Mouse (Mus musculus) stomach, postnatal 0 days (tissue): ENCODE measurements around the gene Sectm1a. TPM values are rescaled to one million over a fixed set of nuclear protein-coding genes. Genes with fewer than 3 reads are reported as not detected.
"Not testable (repeated sequence)": the region's sequence is repeated elsewhere in the genome, so short reads cannot be mapped to it uniquely, and the experiment has no call there.

Experiments
- ATAC-seq: fragments of 200-750 bp; cut with Nextera tagmentation; 2 replicates; pipeline ENCODE4 v1.8.0; 2017; ENCODE audit not compliant: low FRiP score, low TSS enrichment
- DNase-seq: peaks from one replicate; pipeline ENCODE4 v3.0.0-alpha.2; 2016; ENCODE audit warnings: low spot score
- H3K27ac ChIP-seq: fragments of 300-500 bp; sonication (generic); replicated peaks from 2 replicates; pipeline ENCODE4 v1.5.1; 2014; ENCODE audit warnings: mild to moderate bottlenecking, control low read depth
- H3K27me3 ChIP-seq: fragments of 300-500 bp; sonication (generic); 2 replicates; pipeline ENCODE4 v1.6.1; 2014; ENCODE audit warnings: low read length; ENCODE audit not compliant: control insufficient read depth, insufficient read depth
- H3K36me3 ChIP-seq: fragments of 300-500 bp; sonication (generic); 2 replicates; pipeline ENCODE4 v1.6.1; 2014; ENCODE audit warnings: low read length, mixed read lengths; ENCODE audit not compliant: control insufficient read depth, insufficient read depth
- H3K4me1 ChIP-seq: fragments of 300-500 bp; sonication (generic); replicated peaks from 2 replicates; pipeline ENCODE4 v1.6.1; 2014; ENCODE audit warnings: antibody characterized with exemption; ENCODE audit not compliant: control insufficient read depth, insufficient read depth
- H3K4me2 ChIP-seq: fragments of 300-500 bp; sonication (generic); replicated peaks from 2 replicates; pipeline ENCODE4 v1.6.1; 2014; ENCODE audit warnings: low read depth, mild to moderate bottlenecking, control low read depth, moderate library complexity
- H3K4me3 ChIP-seq: fragments of 300-500 bp; sonication (generic); 2 replicates; pipeline ENCODE4 v1.5.1; 2014; ENCODE audit warnings: low read depth, low read length, control low read depth
- H3K9ac ChIP-seq: fragments of 300-500 bp; sonication (generic); 2 replicates; pipeline ENCODE4 v1.6.1; 2014; ENCODE audit warnings: mild to moderate bottlenecking, low read length, control low read depth, mixed read lengths
- H3K9me3 ChIP-seq: fragments of 300-500 bp; sonication (generic); 2 replicates; pipeline ENCODE4 v1.6.1; 2016; ENCODE audit warnings: low read length; ENCODE audit not compliant: control insufficient read depth
- CTCF ChIP-seq: IDR thresholded peaks from 2 replicates; pipeline ENCODE4 v1.5.1; 2016; ENCODE audit warnings: antibody characterized with exemption, low read depth, mild to moderate bottlenecking, moderate library complexity
- EP300 ChIP-seq: optimal IDR thresholded peaks from 2 replicates; pipeline ENCODE3; 2016; ENCODE audit warnings: antibody characterized with exemption
- WGBS: fragments of 180-500 bp; shearing (Covaris S2); extraction: QIAGEN DNeasy Blood & Tissue Kit; methylation state at CpG from one replicate; pipeline ENCODE4 v1.1.7; 2014; 5-methylcytosine and 5-hydroxymethylcytosine counted together
- polyA plus RNA-seq: library from polyadenylated mRNA; unstranded; fragments of >200 nt; fragmentation: Nextera tagmentation; extraction: Ambion mirVana; gene quantifications from 2 replicates; pipeline ENCODE4 v1.2.1, GENCODE M21; 2015

Gene Sectm1a
- polyA plus RNA-seq, 1 experiment from 2014 or later, result 11.8 TPM

GRCm38 (mm10) chr11:121086296-121086695 lies 5.3 kb upstream of the Sectm1a start:
- H3K4me3 ChIP-seq, result no peak overlapping the region
- 53% methylated on average over 4 of the region's 4 CpGs for WGBS
- H3K9ac ChIP-seq, result no peak overlapping the region
- no peaks in the 10 kb centered on the region for H3K4me1 ChIP-seq
- TF ChIP-seq CTCF (no peak), EP300 (no peak)
- ATAC-seq, result peak; percentile 48
- H3K36me3 ChIP-seq, result no peaks in the 10 kb centered on the region
- H3K27me3 ChIP-seq, result no peaks in the 10 kb centered on the region
- 0 out of 2 replicates have a peak overlapping the region, but pooled peaks have one; percentile 40 for H3K27ac ChIP-seq
- no peak overlapping the region for H3K4me2 ChIP-seq
- DNase-seq, result no peak
- no peaks in the 10 kb centered on the region for H3K9me3 ChIP-seq

GRCm38 (mm10) chr11:121085181-121085580 lies 4.2 kb upstream of the Sectm1a start:
- 32% methylated on average over 5 of the region's 5 CpGs for WGBS

GRCm38 (mm10) chr11:121082857-121083500 lies 2.0 kb upstream of the Sectm1a start:
- DNase-seq, result no peak
- 38% methylated on average over 6 of the region's 6 CpGs for WGBS
- no peaks in the 10 kb centered on the region for H3K27me3 ChIP-seq
- no peak for ATAC-seq
- H3K27ac ChIP-seq, result 0 out of 2 replicates have a peak overlapping the region, but pooled peaks have one; percentile 14
- H3K4me3 ChIP-seq, result no peak overlapping the region
- H3K9me3 ChIP-seq, result no peaks in the 10 kb centered on the region
- no peak overlapping the region for H3K9ac ChIP-seq
- no peaks in the 10 kb centered on the region for H3K36me3 ChIP-seq
- H3K4me2 ChIP-seq, result no peak overlapping the region; the same call in 1 of the 2 replicates
- TF ChIP-seq EP300 (no peak), CTCF (no peak)
- no peaks in the 10 kb centered on the region for H3K4me1 ChIP-seq

More at GRCm38 (mm10) chr11:121085181-121085580, 4.2 kb upstream of the Sectm1a start:
- Histone ChIP-seq H3K9me3 (no peaks in the 10 kb centered on the region), H3K27ac (no peak overlapping the region), H3K4me1 (no peaks in the 10 kb centered on the region), H3K4me2 (no peak overlapping the region), H3K9ac (no peak overlapping the region), H3K4me3 (no peak overlapping the region), H3K27me3 (no peaks in the 10 kb centered on the region), H3K36me3 (no peaks in the 10 kb centered on the region)
- DNase-seq (no peak), ATAC-seq (peak; percentile 87)
- no peak for TF ChIP-seq CTCF
- no peak for TF ChIP-seq EP300

GRCm38 (mm10) chr11:121082250-121082649 lies 1.2 kb upstream of the Sectm1a start:
- WGBS, result 83% methylated on average over 3 of the region's 3 CpGs
- H3K9ac ChIP-seq, result no peak overlapping the region
- no peak overlapping the region for H3K27ac ChIP-seq
- H3K4me3 ChIP-seq, result no peak overlapping the region
- H3K27me3 ChIP-seq, result no peaks in the 10 kb centered on the region
- H3K4me2 ChIP-seq, result no peak overlapping the region
- TF ChIP-seq CTCF, result no peak
- no peak for TF ChIP-seq EP300
- ATAC-seq, result no peak
- no peaks in the 10 kb centered on the region for H3K4me1 ChIP-seq
- DNase-seq, result no peak
- H3K36me3 ChIP-seq, result no peaks in the 10 kb centered on the region
- no peaks in the 10 kb centered on the region for H3K9me3 ChIP-seq

- no peak for DNase-seq
- Histone ChIP-seq H3K36me3 (no peaks in the 10 kb centered on the region), H3K4me1 (no peaks in the 10 kb centered on the region), H3K4me3 (no peak overlapping the region), H3K27ac (no peak overlapping the region), H3K4me2 (no peak overlapping the region), H3K27me3 (no peaks in the 10 kb centered on the region), H3K9ac (no peak overlapping the region), H3K9me3 (no peaks in the 10 kb centered on the region)
- ATAC-seq, result no peak
- WGBS, result 94% methylated on average over 8 of the region's 8 CpGs
- TF ChIP-seq EP300 (no peak), CTCF (no peak)
Observed at GRCm38 (mm10) chr11:121080330-121080729, 690 bp downstream of the Sectm1a start.

- Histone ChIP-seq H3K4me3 (no peak overlapping the region), H3K9ac (no peak overlapping the region), H3K27me3 (no peaks in the 10 kb centered on the region), H3K36me3 (no peaks in the 10 kb centered on the region), H3K9me3 (no peaks in the 10 kb centered on the region), H3K4me1 (no peaks in the 10 kb centered on the region), H3K27ac (no peak overlapping the region), H3K4me2 (no peak overlapping the region)
- DNase-seq (no peak), ATAC-seq (no peak)
- 65% methylated on average over 5 of the region's 5 CpGs for WGBS
- TF ChIP-seq EP300, result no peak
Observed at GRCm38 (mm10) chr11:121075655-121076054, 5.4 kb downstream of the Sectm1a start.

GRCm38 (mm10) chr11:121069662-121070061 lies 11.4 kb downstream of the Sectm1a start:
- not testable (repeated sequence) for ATAC-seq
- WGBS, result 91% methylated on average over 11 of the region's 16 CpGs

More at GRCm38 (mm10) chr11:121069662-121070061, 11.4 kb downstream of the Sectm1a start:
- H3K4me3 ChIP-seq, H3K27me3 ChIP-seq, H3K9me3 ChIP-seq, H3K36me3 ChIP-seq, DNase-seq, H3K27ac ChIP-seq, H3K4me1 ChIP-seq, H3K4me2 ChIP-seq, H3K9ac ChIP-seq: not testable (repeated sequence)
